Mouse (Mus musculus) MEL (cell line): ENCODE measurements around the gene Slc4a2. TPM values are rescaled to one million over a fixed set of nuclear protein-coding genes. Genes with fewer than 3 reads are reported as not detected.
A peak's percentile ranks its signal among the peaks of the same experiment; 100 is the strongest.

Experiments used
- DNase-seq: peaks from one replicate; pipeline ENCODE4 v3.0.0; 2011; ENCODE audit warnings: low read depth, low spot score
- H3K27ac ChIP-seq: 2 replicates; pipeline ENCODE4 v1.5.1; 2012; ENCODE audit warnings: low read depth, mild to moderate bottlenecking, control low read depth, low read length, moderate library complexity; ENCODE audit not compliant: control insufficient read depth
- H3K27me3 ChIP-seq, 2 experiments: fragments of 150-350 bp in 1 of 2; sonication (generic) in 1 of 2; 2 replicates each; pipeline ENCODE4 v1.6.1; 2012; ENCODE audit warnings: low read length in 2 of 2, mild to moderate bottlenecking in 2 of 2, improper control_type of control experiment in 1 of 2, moderate library complexity in 1 of 2; ENCODE audit not compliant: insufficient read depth in 2 of 2, control insufficient read depth in 1 of 2
- H3K36me3 ChIP-seq, 2 experiments: 2 replicates each; pipeline ENCODE4 v1.6.1; 2012 to 2014; ENCODE audit warnings: low read length in 2 of 2, improper control_type of control experiment in 1 of 2, inconsistent platforms in 1 of 2, mild to moderate bottlenecking in 1 of 2; ENCODE audit not compliant: insufficient read depth in 2 of 2, control insufficient read depth in 1 of 2
- H3K4me1 ChIP-seq, 2 experiments: fragments of 150-350 bp in 1 of 2; sonication (generic) in 1 of 2; 2 replicates each; pipeline ENCODE4 v1.6.1; 2012; ENCODE audit warnings: low read length in 2 of 2, improper control_type of control experiment in 1 of 2, mild to moderate bottlenecking in 1 of 2; ENCODE audit not compliant: insufficient read depth in 2 of 2, control insufficient read depth in 1 of 2
- H3K4me3 ChIP-seq, 2 experiments: fragments of 150-350 bp in 1 of 2; sonication (generic) in 1 of 2; 2 replicates each; pipeline ENCODE4 v1.5.1; 2012; ENCODE audit warnings: low read depth in 2 of 2, low read length in 2 of 2, mild to moderate bottlenecking in 2 of 2, moderate library complexity in 2 of 2, control low read depth in 1 of 2, improper control_type of control experiment in 1 of 2; ENCODE audit not compliant: control insufficient read depth in 1 of 2, insufficient read depth in 1 of 2
- H3K79me2 ChIP-seq: 2 replicates; pipeline ENCODE4 v1.6.1; 2012; ENCODE audit warnings: mild to moderate bottlenecking, low read length, moderate library complexity; ENCODE audit not compliant: control insufficient read depth, poor library complexity, insufficient read depth
- H3K9ac ChIP-seq: 2 replicates; pipeline ENCODE4 v1.6.1; 2012; ENCODE audit warnings: low read depth, mild to moderate bottlenecking, control low read depth, low read length, moderate library complexity; ENCODE audit not compliant: control insufficient read depth, poor library complexity, severe bottlenecking
- H3K9me3 ChIP-seq: fragments of 150-350 bp; sonication (generic); replicated peaks from 2 replicates; pipeline ENCODE4 v1.6.1; 2012; ENCODE audit warnings: mild to moderate bottlenecking, low read length, improper control_type of control experiment, moderate library complexity; ENCODE audit not compliant: insufficient read depth
- BHLHE40 ChIP-seq: IDR thresholded peaks from 2 replicates; pipeline ENCODE4 v1.6.1; 2012; ENCODE audit warnings: low read depth, mild to moderate bottlenecking, inconsistent platforms, low read length, improper control_type of control experiment, borderline replicate concordance
- CHD2 ChIP-seq: IDR thresholded peaks from 2 replicates; pipeline ENCODE4 v1.6.1; 2011; ENCODE audit warnings: low read length, improper control_type of control experiment
- CTCF ChIP-seq, 3 experiments: IDR thresholded peaks in 2 of 3; conservative IDR thresholded peaks in 1 of 3; 2 replicates each; pipeline ENCODE4 v1.5.1; 2011 to 2012; ENCODE audit warnings: low read length in 3 of 3, low read depth in 2 of 3, mild to moderate bottlenecking in 2 of 3, improper control_type of control experiment in 1 of 3, inconsistent platforms in 1 of 3, mixed read lengths in 1 of 3, moderate library complexity in 1 of 3; ENCODE audit not compliant: control insufficient read depth in 1 of 3, insufficient read depth in 1 of 3, poor library complexity in 1 of 3, severe bottlenecking in 1 of 3
- ELF1 ChIP-seq: IDR thresholded peaks from 2 replicates; pipeline ENCODE4 v1.6.1; 2014; ENCODE audit warnings: low read depth, mild to moderate bottlenecking, inconsistent platforms, low read length, improper control_type of control experiment, moderate library complexity
- HCFC1 ChIP-seq: IDR thresholded peaks from 2 replicates; pipeline ENCODE4 v1.6.1; 2012; ENCODE audit warnings: low read depth, mild to moderate bottlenecking, inconsistent platforms, low read length, improper control_type of control experiment, moderate library complexity
- MAZ ChIP-seq: IDR thresholded peaks from 2 replicates; pipeline ENCODE4 v1.6.1; 2012; ENCODE audit warnings: low read depth, mild to moderate bottlenecking, inconsistent platforms, low read length, improper control_type of control experiment
- NELFE ChIP-seq: IDR thresholded peaks from 2 replicates; pipeline ENCODE4 v1.6.1; 2011; ENCODE audit warnings: low read depth, low read length, improper control_type of control experiment
- NRF1 ChIP-seq: IDR thresholded peaks from 2 replicates; pipeline ENCODE4 v1.6.1; 2014; ENCODE audit warnings: low read depth, mild to moderate bottlenecking, inconsistent platforms, low read length, improper control_type of control experiment, moderate library complexity; ENCODE audit not compliant: poor library complexity, insufficient read depth, severe bottlenecking
- POLR2A ChIP-seq, 2 experiments: IDR thresholded peaks; 2 replicates each; pipeline ENCODE4 v1.6.1; 2011 to 2012; ENCODE audit warnings: low read length in 2 of 2, mild to moderate bottlenecking in 2 of 2, control low read depth in 1 of 2, improper control_type of control experiment in 1 of 2, low read depth in 1 of 2, moderate library complexity in 1 of 2; ENCODE audit not compliant: control insufficient read depth in 1 of 2, insufficient read depth in 1 of 2, poor library complexity in 1 of 2
- POLR2AphosphoS2 ChIP-seq: IDR thresholded peaks from 2 replicates; pipeline ENCODE4 v1.6.1; 2011; ENCODE audit warnings: low read length, improper control_type of control experiment
- RCOR1 ChIP-seq: IDR thresholded peaks from 2 replicates; pipeline ENCODE4 v1.6.1; 2012; ENCODE audit warnings: low read depth, mild to moderate bottlenecking, inconsistent platforms, low read length, improper control_type of control experiment
- SMC3 ChIP-seq: IDR thresholded peaks from 2 replicates; pipeline ENCODE4 v1.6.1; 2011; ENCODE audit warnings: low read depth, low read length, improper control_type of control experiment
- TBP ChIP-seq: IDR thresholded peaks from 2 replicates; pipeline ENCODE4 v1.8.0; 2011; ENCODE audit warnings: low read depth, low read length, improper control_type of control experiment
- TCF12 ChIP-seq: IDR thresholded peaks from 2 replicates; pipeline ENCODE4 v1.6.1; 2014; ENCODE audit warnings: low read depth, mild to moderate bottlenecking, inconsistent platforms, low read length, improper control_type of control experiment, moderate library complexity
- UBTF ChIP-seq: IDR thresholded peaks from 2 replicates; pipeline ENCODE4 v1.6.1; 2012; ENCODE audit warnings: low read depth, mild to moderate bottlenecking, inconsistent platforms, low read length, improper control_type of control experiment, moderate library complexity, borderline replicate concordance; ENCODE audit not compliant: insufficient read depth
- USF2 ChIP-seq, 2 experiments: IDR thresholded peaks; 2 replicates each; pipeline ENCODE4 v1.6.1; 2011 to 2012; ENCODE audit warnings: improper control_type of control experiment in 2 of 2, low read length in 2 of 2, borderline replicate concordance in 1 of 2, inconsistent platforms in 1 of 2, low read depth in 1 of 2, mild to moderate bottlenecking in 1 of 2; ENCODE audit not compliant: insufficient read depth in 1 of 2
- polyA plus RNA-seq, 2 experiments: library from polyadenylated mRNA; stranded (reverse) in 1 of 2; unstranded in 1 of 2; fragments of >175 nt in 1 of 2; fragments of >200 nt in 1 of 2; gene quantifications; 2 replicates each; pipeline versions ENCODE4 v1.2.1 to v1.2.4; 2012; ENCODE audit warnings: low replicate concordance in 2 of 2, low read depth in 1 of 2; ENCODE audit not compliant: insufficient read length in 2 of 2, insufficient read depth in 1 of 2, missing spikeins in 1 of 2
- total RNA-seq: library from RNA; depleted of rRNA; stranded (reverse); fragments of 300-350 nt; gene quantifications from 2 replicates; pipeline ENCODE4 v1.2.3, GENCODE M21; 2012

The Slc4a2 gene
- total and polyA plus RNA-seq, 3 experiments = 20.9 to 56.3 TPM; not detected in 1

DNA sequence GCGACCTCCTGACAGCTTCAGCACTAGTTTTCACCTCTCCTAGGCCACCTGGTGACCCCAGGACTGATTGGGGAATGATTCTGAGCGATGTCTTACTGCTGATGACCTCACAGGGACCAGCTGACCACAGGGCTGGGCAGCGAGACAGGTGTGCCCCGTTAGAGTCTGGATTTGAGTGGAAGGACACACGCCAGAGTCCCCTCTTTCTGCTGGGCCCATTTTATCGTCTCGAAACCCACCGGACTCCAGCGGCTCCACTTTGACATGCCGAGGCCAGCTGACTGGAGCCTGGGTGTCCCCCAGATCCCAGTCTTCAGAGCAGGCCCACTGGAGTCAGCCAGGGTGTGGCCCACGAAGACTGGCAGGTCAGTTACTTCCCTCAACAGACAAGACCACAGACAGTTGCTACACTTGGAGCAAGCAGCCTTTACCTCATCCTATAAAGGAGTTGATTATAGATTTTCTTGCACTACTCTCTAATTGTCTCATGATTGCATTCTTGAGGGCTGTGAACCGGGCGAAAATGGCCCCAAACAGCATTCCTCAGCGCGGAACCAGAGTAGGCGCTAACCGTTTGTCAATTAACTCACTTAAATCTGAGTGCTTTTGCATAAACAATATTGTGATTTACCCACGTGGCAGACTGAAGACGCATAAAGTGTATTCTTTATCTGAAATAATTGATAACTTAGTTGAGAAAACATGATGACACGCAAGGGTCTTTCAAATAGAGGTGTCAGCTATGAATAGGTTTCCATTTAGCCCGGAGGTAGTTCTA, 556 bp downstream of the Slc4a2 start (continued):
- TF ChIP-seq NRF1 = no peak
- TF ChIP-seq BHLHE40 = 0 out of 2 replicates have a peak, but pooled peaks have one; percentile 0
- no peak for TF ChIP-seq ELF1
- no peak for TF ChIP-seq CTCF (IDR thresholded peaks at IDR 0.05 in 2 of 3, conservative IDR thresholded peaks at IDR 0.05 in 1 of 3; ENCODE audit: control insufficient read depth in 1 of 3, insufficient read depth in 1 of 3, low read depth in 2 of 3, low read length in 3 of 3, poor library complexity in 1 of 3, severe bottlenecking in 1 of 3)

DNA sequence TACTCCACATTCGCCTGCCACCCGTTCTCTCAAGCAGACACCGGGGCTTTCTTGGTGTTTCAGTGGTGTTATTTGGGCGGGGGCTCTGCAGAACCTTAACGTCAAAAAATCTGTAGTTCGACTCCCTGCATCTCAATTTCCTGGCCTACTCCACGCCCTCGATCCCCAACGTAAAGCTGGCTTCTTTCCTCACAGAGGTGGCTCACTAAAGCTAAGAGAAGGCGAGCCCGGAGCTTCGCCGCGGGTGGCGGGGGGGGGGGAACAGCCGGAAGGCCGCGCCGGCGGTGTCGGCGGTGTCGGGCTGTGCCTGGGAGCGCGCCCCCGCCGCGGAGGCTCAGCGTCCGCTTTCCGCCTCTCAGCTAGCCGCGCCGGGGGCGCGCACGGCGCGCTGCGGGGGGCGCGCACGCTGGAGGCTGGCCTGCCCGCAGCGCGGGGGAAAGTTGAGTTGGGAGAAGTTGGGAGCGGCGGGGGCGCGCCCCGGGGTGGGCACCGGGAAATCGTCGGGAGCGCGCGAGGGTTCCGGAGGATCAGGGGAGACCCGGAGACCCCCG, 1.3 kb downstream of the Slc4a2 start:
- Histone ChIP-seq H3K27ac (peak overlapping the region; percentile 60), H3K4me3 (peak overlapping the region; percentile 78 to 86), H3K4me1 (peaks cover 6 to 22% of the 10 kb centered on the region in 2 experiments), H3K9me3 (no peaks in the 10 kb centered on the region), H3K79me2 (peaks cover 14% of the 10 kb centered on the region), H3K36me3 (peaks cover 0 to 17% of the 10 kb centered on the region in 2 experiments; a peak in 2 of 4 replicates), H3K9ac (peak overlapping the region; percentile 85), H3K27me3 (no peaks in the 10 kb centered on the region)
- TF ChIP-seq RCOR1 (0 out of 2 replicates have a peak, but pooled peaks have one; percentile 0), CHD2 (no peak), SMC3 (no peak), POLR2A (IDR thresholded peaks at IDR 0.05; ENCODE audit: control insufficient read depth in 1 of 2, insufficient read depth in 1 of 2, low read depth in 1 of 2, low read length in 2 of 2, poor library complexity in 1 of 2) (peak; percentile 68 to 75; a peak in 3 of 4 replicates), MAZ (peak; percentile 7; the same call in 1 of the 2 replicates), HCFC1 (peak; percentile 15; the same call in 1 of the 2 replicates), TCF12 (no peak), TBP (0 out of 2 replicates have a peak, but pooled peaks have one; percentile 38), ELF1 (0 out of 2 replicates have a peak, but pooled peaks have one; percentile 36), CTCF (IDR thresholded peaks at IDR 0.05 in 2 of 3, conservative IDR thresholded peaks at IDR 0.05 in 1 of 3; ENCODE audit: control insufficient read depth in 1 of 3, insufficient read depth in 1 of 3, low read depth in 2 of 3, low read length in 3 of 3, poor library complexity in 1 of 3, severe bottlenecking in 1 of 3) (peak in 1 of 3 experiments; percentile 0; a peak in 1 of 6 replicates), USF2 (IDR thresholded peaks at IDR 0.05; ENCODE audit: borderline replicate concordance in 1 of 2, insufficient read depth in 1 of 2, low read depth in 1 of 2, low read length in 2 of 2) (no peak), UBTF (0 out of 2 replicates have a peak, but pooled peaks have one; percentile 7), POLR2AphosphoS2 (peak; percentile 12; the same call in 1 of the 2 replicates), NRF1 (peak; percentile 31; the same call in 1 of the 2 replicates), NELFE (peak; percentile 64)
- peak; percentile 93 for DNase-seq
